Mouse (Mus musculus) hindbrain, embryonic 14.5 days (tissue): ENCODE results near the gene Cfap73. TPM values are rescaled to one million over a fixed set of nuclear protein-coding genes. Genes with fewer than 3 reads are reported as not detected.

Experiments used
- polyA plus RNA-seq: library from polyadenylated mRNA; unstranded; fragments of >200 nt; fragmentation: Nextera tagmentation; extraction: Ambion mirVana; gene quantifications from 2 replicates; pipeline ENCODE4 v1.2.1, GENCODE M21; 2014

Cfap73 gene
- polyA plus RNA-seq, 1 experiment from 2014 or later: 1.1 TPM

Other genes starting within 250 kb of the Cfap73 start
- gene Lhx5, start 202.5 kb downstream of the Cfap73 start, polyA plus RNA-seq: 20.4 and 23.1 TPM in 2 replicates
- 6.1 and 7.7 TPM in 2 replicates for gene Sdsl, start 161.4 kb downstream of the Cfap73 start, polyA plus RNA-seq
- gene Sds, start 157.7 kb downstream of the Cfap73 start, polyA plus RNA-seq: not detected in 2 replicates
- gene Plbd2, start 130.6 kb downstream of the Cfap73 start, polyA plus RNA-seq: 26.8 and 28.8 TPM in 2 replicates
- 1.3 and 1.4 TPM in 2 replicates for gene Slc8b1, start 123.1 kb downstream of the Cfap73 start, polyA plus RNA-seq
- gene Tpcn1, start 45.6 kb downstream of the Cfap73 start, polyA plus RNA-seq: 13.4 and 15.7 TPM in 2 replicates
- gene Iqcd, start 45.2 kb downstream of the Cfap73 start, polyA plus RNA-seq: 1.5 and 1.9 TPM in 2 replicates
- gene Rita1, start 21.6 kb downstream of the Cfap73 start, polyA plus RNA-seq: 20.1 and 20.6 TPM in 2 replicates
- 27.8 and 29.8 TPM in 2 replicates for gene Ddx54, start 21.5 kb downstream of the Cfap73 start, polyA plus RNA-seq
- 0.31 and 0.74 TPM in 2 replicates for gene Rasal1, start 14.6 kb upstream of the Cfap73 start, polyA plus RNA-seq
- gene Dtx1, start 77.7 kb upstream of the Cfap73 start, polyA plus RNA-seq: 53.9 and 64.1 TPM in 2 replicates
- gene Oas2, start 115.6 kb upstream of the Cfap73 start, polyA plus RNA-seq: 0.16 and 0.32 TPM in 2 replicates
- gene Oas3, start 143.4 kb upstream of the Cfap73 start, polyA plus RNA-seq: 0.46 and 0.95 TPM in 2 replicates
- 0.24 and 0.35 TPM in 2 replicates for gene Oas1e, start 161.3 kb upstream of the Cfap73 start, polyA plus RNA-seq
- gene Oas1c, start 178.3 kb upstream of the Cfap73 start, polyA plus RNA-seq: 0.40 and 0.64 TPM in 2 replicates
- not detected in 2 replicates for gene Oas1f, start 213.1 kb upstream of the Cfap73 start, polyA plus RNA-seq
- not detected in 2 replicates for gene Oas1h, start 227.2 kb upstream of the Cfap73 start, polyA plus RNA-seq